ENCODE assay signal across 8 mouse cellular contexts in the genomic region with DNA sequence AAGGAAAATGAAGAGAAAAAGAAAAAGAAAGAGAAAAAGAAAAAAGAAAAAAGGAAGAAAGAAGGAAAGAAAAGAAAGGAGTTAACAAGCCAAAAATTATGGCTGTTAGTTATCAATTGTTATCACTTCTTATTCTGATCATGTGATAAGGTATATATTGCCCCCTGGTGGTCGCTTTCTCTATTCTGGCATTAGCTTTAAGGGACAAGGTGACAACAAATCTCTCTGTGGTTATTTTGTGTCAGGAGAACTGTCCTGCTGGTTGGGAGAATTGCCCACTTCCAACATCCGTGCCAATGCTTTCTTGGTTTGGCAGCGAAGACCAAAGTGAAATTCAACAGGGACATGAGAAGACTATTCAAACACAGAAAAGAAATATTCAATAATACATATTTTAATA. TPM values are rescaled to one million over a fixed set of nuclear protein-coding genes. Genes with fewer than 3 reads are reported as not detected.
DNase-seq lines count a peak whose midpoint lies in the region; ATAC-seq and TF ChIP-seq lines count a peak whose summit lies in the region.

No protein-coding gene starts in this region.

- no peaks in the 10 kb centered on the region for H3K27me3 ChIP-seq in liver, adult 2 months (ENCODE audit: control insufficient read depth, insufficient read depth, low read length)
- H3K27me3 ChIP-seq in liver, embryonic 12.5 days (replicated peaks), result no peaks in the 10 kb centered on the region
- no peaks in the 10 kb centered on the region for H3K27me3 ChIP-seq in forebrain, embryonic 11.5 days (ENCODE audit: control insufficient read depth, insufficient read depth, low read length)

- intact Hi-C loops in gastrocnemius, postnatal 14 days (cut with DNase I; ENCODE audit: low total_unique reads), result loop anchor here (2.0 kb wide), 1 partner anchor 121 kb away; no protein-coding TSS in a partner anchor

- TF ChIP-seq POLR2A in liver, adult 2 months (IDR thresholded peaks at IDR 0.05; ENCODE audit: extremely low read depth, insufficient read depth, low read length), result no peak
- TF ChIP-seq POLR2A in lung, adult 2 months (IDR thresholded peaks at IDR 0.05; ENCODE audit: borderline replicate concordance, extremely low read depth, low read depth, low read length), result no peak

- no peak overlapping the region for H3K27ac ChIP-seq in liver, adult 2 months (replicated peaks; ENCODE audit: insufficient read depth, low read depth, low read length)
- H3K27ac ChIP-seq in liver, embryonic 12.5 days, result no peak overlapping the region
- H3K27ac ChIP-seq in forebrain, embryonic 11.5 days (ENCODE audit: low read depth, low read length), result no peak overlapping the region

- no peak overlapping the region for H3K4me2 ChIP-seq in liver, embryonic 12.5 days
- no peak overlapping the region for H3K4me2 ChIP-seq in forebrain, embryonic 11.5 days (ENCODE audit: low read depth, low read length, severe bottlenecking)

- 0 out of 2 replicates have a peak, but pooled peaks have one; percentile 11 for TF ChIP-seq CTCF in liver, adult 2 months (IDR thresholded peaks at IDR 0.05; ENCODE audit: low read depth, low read length)
- no peak; the same call in 1 of the 2 replicates for TF ChIP-seq CTCF in lung, adult 2 months (IDR thresholded peaks at IDR 0.05; ENCODE audit: insufficient read depth, low read length)

- no peaks in the 10 kb centered on the region for H3K79me2 ChIP-seq in liver, adult 2 months (ENCODE audit: control insufficient read depth, insufficient read depth, low read length)

- H3K4me3 ChIP-seq in liver, adult 2 months (ENCODE audit: insufficient read depth, low read depth, low read length), result no peak overlapping the region
- no peak overlapping the region for H3K4me3 ChIP-seq in liver, embryonic 12.5 days
- no peak overlapping the region for H3K4me3 ChIP-seq in lung, adult 2 months (replicated peaks; ENCODE audit: extremely low read depth, low read depth, low read length)
- no peak overlapping the region for H3K4me3 ChIP-seq in forebrain, embryonic 11.5 days (ENCODE audit: low read depth, low read length)

- DNase-seq in liver, adult 2 months (ENCODE audit: extremely low read depth, low read depth, low spot score), result peak; percentile 54
- peak; percentile 28 for DNase-seq in MN1 (ENCODE audit: low spot score)
- DNase-seq in c-Kit-positive CD71-positive TER-119-negative erythroid progenitor cells, embryonic 14.5 days (ENCODE audit: low read depth), result peak; percentile 41
- peak; percentile 50 for DNase-seq in gastrocnemius, postnatal 14 days
- DNase-seq in lung, adult 2 months, result peak; percentile 17
- peak; percentile 83 for DNase-seq in thymus, postnatal 14 days
- no peak for DNase-seq in forebrain, embryonic 11.5 days (ENCODE audit: low spot score)

- H3K9me3 ChIP-seq in liver, embryonic 12.5 days (replicated peaks), result no peaks in the 10 kb centered on the region
- H3K9me3 ChIP-seq in forebrain, embryonic 11.5 days (ENCODE audit: control insufficient read depth, low read length), result no peaks in the 10 kb centered on the region

- H3K9ac ChIP-seq in liver, adult 2 months (ENCODE audit: low read depth, low read length), result no peak overlapping the region
- H3K9ac ChIP-seq in liver, embryonic 12.5 days, result no peak overlapping the region
- H3K9ac ChIP-seq in forebrain, embryonic 11.5 days (ENCODE audit: low read length), result no peak overlapping the region

- H3K36me3 ChIP-seq in liver, adult 2 months (ENCODE audit: control insufficient read depth, insufficient read depth, low read length), result no peaks in the 10 kb centered on the region
- H3K36me3 ChIP-seq in liver, embryonic 12.5 days, result no peaks in the 10 kb centered on the region
- no peaks in the 10 kb centered on the region for H3K36me3 ChIP-seq in forebrain, embryonic 11.5 days (ENCODE audit: control insufficient read depth, insufficient read depth, low read length)

- ATAC-seq in liver, embryonic 12.5 days, result no peak
- ATAC-seq in forebrain, embryonic 11.5 days (replicated peaks; ENCODE audit: low FRiP score), result no peak

- H3K4me1 ChIP-seq in liver, adult 2 months (ENCODE audit: control insufficient read depth, insufficient read depth, low read length), result no peaks in the 10 kb centered on the region
- H3K4me1 ChIP-seq in liver, embryonic 12.5 days, result no peaks in the 10 kb centered on the region
- no peaks in the 10 kb centered on the region for H3K4me1 ChIP-seq in lung, adult 2 months (ENCODE audit: control insufficient read depth, insufficient read depth, low read length)
- no peaks in the 10 kb centered on the region for H3K4me1 ChIP-seq in forebrain, embryonic 11.5 days (replicated peaks; ENCODE audit: control insufficient read depth, insufficient read depth, low read length)

- 49% methylated on average over 3 of the region's 3 CpGs for WGBS in liver, adult 2 months
- WGBS in liver, embryonic 12.5 days (ENCODE audit: insufficient replicate concordance), result 40% methylated on average over 3 of the region's 3 CpGs
- 39% methylated on average over 3 of the region's 3 CpGs for WGBS in lung, adult 2 months
- 52% methylated on average over 3 of the region's 3 CpGs for WGBS in forebrain, embryonic 11.5 days

RNA-seq across cellular contexts. Expression of gene Gls, which starts 34.6 kb away (rescaled TPM):
- total RNA-seq in liver, adult 2 months (2014; rRNA removed), result 10.5 and 20.8 TPM in 2 replicates
- polyA plus RNA-seq in liver, adult 2 months (2012; rRNA removed), result 1.0 and 1.2 TPM in 2 replicates
- 16.3 and 19.0 TPM in 2 replicates for polyA plus RNA-seq in liver, embryonic 12.5 days (2016; fragmentation: Nextera tagmentation; extraction: Ambion mirVana)
- 10 to 100 TPM; 46.5 to 50.9 TPM for total RNA-seq in gastrocnemius, postnatal 14 days (2021)
- polyA plus RNA-seq in lung, adult 2 months (2012; rRNA removed), result 11.1 and 20.0 TPM in 2 replicates
- 31.1 and 34.6 TPM in 2 replicates for polyA plus RNA-seq in forebrain, embryonic 11.5 days (2014; fragmentation: Nextera tagmentation; extraction: Ambion mirVana)
